Mouse (Mus musculus): ENCODE results near the gene Cxcl10.

Gene Cxcl10

DNA sequence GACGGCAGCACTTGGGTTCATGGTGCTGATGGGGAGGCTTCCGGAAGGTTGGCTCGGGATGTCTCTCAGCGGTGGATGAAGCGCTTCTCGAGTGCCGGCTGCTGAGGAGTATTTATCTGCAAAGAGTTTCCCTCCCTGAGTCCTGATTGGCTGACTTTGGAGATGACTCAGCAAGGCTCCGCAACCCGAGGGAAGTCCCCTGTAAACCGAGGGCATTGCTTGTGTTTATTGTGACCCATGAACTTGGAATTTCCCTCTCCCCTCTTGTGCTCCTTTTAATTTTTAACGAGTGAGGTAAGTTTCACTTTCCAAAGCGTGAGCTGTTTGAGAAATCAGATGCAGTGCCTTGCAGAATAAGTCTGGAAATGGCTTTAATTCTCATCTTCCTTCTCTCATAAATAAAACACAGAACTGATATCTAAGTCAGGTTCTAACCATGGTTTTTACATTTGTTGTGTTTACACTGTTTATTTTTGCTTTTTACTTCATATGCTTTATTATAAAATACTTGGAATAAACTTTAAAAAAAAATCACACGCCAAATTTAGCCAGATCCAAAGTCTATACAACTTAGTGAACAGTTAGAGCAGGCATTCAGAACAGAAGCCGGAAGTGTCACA lies at the start of gene Cxcl10:
Cxcl10 (minus strand) TSS at position 96 of the 620 bp plus-strand sequence.
- DNase-seq (ENCODE audit: low spot score in 2 of 2): peak; percentile 62 to 69

DNA sequence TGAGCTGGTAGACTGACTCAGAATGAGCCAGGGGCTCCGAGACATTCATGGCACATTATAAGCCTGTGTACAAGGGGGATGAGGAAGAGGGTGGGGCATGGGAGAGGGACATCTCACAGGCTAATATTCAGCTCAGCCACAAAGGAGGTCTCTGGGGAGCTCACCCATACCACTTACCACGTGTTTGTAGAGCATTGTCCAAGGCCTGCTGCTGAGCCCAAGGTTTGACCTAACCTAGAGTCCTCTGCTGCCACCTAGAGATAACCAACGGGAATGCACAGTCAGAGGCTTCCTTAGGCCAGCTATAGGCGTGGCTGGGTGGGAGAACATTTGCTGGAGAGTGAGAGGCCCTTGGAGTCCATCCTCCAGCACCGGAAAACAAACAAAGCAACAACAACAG lies 49.5 kb upstream of the Cxcl10 start:
- peak; percentile 71 to 82 for DNase-seq (ENCODE audit: low spot score in 2 of 2)

DNA sequence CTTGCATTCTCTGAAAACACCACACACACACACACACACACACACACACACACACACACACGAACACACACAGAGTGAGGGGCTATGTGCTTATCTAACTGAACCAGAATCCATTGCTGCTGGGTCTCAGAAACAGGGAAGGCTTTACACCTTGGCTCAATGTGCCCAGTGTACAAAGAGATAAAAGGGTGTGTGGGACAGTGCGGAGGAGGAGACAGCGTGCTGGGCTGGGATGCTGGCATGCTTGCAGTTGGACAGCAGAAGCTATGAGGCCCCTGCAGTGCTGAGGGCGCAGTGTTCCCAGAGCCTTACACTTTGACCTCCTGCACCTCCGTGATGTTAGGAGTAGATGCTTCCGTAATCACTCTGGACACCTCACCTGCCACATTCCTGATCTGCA lies 47.8 kb upstream of the Cxcl10 start:
- DNase-seq (ENCODE audit: low spot score in 2 of 2): no peak

DNA sequence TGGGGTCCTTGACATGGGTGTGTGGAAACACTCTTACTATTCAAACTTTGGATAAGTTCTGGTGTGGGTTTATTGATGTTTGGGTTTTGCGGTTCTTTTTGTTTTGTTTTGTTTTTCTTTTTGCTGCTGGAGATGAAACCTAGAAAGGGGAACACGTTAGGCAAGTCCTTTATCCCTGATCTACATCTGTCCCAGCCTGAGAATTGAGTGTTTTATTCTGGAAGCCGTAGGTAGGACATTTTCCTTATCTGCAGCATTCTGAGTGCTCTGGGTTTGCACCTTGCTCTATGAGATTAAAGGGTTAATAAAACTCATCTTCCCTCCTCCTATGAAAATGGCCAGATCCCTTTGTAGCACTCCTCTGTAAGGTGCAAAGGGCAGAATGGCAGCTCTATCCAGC lies 47.1 kb upstream of the Cxcl10 start:
- DNase-seq (ENCODE audit: low spot score in 2 of 2): no peak

DNA sequence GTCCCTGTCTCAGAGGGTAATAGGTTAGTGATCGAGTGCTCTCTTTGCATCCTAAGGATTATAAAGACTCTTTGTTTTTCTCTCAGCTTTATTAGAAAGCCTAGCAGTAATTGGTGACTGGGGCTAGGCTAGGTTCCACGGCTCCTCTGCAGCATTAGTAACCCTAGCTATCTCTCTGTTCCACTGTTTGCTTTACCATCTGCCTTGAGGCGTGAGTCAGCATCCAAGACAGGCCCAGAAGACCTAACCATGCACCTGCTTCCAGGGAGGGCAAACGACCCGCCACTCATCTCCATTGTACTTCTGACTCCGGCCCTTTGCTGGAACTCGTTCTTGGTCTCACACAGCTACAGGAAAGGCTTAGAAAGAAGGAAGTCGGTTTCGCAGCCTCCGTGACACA lies 45.2 kb upstream of the Cxcl10 start:
- no peak for DNase-seq (ENCODE audit: low spot score in 2 of 2)

DNA sequence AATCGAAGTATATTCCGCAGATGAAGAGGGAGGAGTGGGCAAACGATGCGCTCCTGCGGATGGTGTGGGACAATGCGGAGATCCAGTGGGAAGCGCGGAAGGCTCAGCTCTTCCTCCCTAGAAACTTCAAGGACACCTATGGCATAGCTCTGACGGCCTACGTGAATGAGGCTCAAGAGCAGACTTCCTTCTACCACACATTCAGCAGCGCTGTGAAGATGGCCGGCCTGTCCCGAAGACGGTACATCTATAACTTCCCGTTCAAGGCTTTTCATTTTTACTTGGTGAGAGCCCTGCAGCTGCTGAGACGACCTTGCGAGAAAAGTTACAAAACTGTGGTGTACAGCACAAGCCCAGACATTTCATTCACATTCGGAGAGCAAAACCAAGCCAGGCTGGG lies 43.9 kb upstream of the Cxcl10 start:
- DNase-seq (ENCODE audit: low spot score in 2 of 2): no peak

DNA sequence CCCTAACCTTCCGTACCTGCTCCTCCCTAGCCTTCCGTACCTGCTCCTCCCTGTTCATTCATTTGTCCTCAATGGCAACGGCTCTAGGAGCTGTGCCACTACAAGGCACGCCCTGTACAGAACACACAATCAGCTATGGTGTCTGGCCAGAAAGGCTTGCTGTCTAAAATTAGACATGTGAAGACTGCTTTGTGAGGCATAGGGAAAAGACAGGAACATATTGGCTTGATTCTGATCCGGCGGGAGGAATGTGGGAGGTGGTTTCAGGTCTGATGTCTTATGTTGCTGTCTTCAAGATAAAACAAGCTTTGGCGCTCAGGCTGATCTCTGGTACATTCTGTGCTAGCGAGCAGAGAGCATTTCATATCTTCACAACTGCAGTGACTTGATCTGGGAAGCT lies 41.9 kb upstream of the Cxcl10 start:
- peak; percentile 55 to 73 for DNase-seq (ENCODE audit: low spot score in 2 of 2)

DNA sequence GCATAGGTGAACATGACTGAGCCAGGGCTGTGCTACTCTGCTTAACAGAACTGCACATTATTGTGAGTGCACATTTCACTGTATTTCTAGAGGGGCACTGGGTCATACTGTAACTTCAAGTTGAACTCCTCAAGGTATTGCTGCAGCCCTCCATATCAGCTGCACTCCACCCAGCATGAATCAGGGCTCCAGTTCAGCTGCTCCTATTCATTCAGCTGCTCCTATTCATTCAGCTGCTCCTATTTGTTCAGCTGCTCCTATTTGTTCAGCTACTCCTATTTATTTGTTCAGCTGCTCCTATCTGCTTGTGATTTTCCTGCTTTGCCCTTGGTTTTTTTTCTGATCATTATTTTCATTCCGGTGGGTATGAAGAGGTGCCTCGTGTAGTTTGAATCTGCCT lies 41.3 kb upstream of the Cxcl10 start:
- no peak for DNase-seq (ENCODE audit: low spot score in 2 of 2)

DNA sequence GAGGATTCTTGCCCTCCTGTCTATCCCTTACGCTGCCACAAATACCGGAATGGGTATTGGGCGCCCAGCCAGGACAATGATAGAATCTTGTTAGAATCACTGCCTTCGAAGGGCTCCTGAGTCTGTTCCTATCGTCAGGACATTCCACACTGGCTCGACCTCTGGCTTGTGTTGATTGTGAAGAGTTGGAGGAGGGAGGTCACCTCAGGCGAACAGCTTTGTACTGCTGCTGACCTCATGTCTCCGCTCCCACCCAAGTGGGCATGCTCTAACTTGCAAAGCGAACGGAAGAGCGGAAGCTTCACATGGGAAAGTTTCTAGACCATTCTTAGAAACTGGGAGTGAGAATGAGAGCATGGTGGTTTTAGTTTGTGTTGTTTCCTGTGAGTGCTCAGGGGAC lies 38.7 kb upstream of the Cxcl10 start:
- peak; percentile 84 to 86 for DNase-seq (ENCODE audit: low spot score in 2 of 2)

DNA sequence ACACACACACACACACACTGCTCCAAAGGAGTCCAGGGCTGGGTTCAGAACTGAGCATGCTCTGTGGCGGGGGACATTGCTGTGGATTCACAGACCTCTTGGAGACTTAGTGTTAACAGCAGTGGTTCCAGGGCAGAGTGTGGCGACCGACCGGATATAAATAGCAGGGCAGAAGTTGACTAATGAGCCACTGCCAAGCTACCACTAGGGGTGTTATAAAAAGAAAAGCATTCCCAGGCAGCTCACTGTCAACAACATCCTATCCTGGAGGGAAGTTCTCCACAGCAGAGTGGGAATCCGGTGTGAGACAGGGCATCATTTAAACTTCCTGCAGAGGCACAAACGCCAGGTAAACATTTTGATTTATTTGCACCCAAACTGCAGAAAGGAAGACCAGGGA lies 38.0 kb upstream of the Cxcl10 start:
- peak; percentile 75 to 78 for DNase-seq (ENCODE audit: low spot score in 2 of 2)

DNA sequence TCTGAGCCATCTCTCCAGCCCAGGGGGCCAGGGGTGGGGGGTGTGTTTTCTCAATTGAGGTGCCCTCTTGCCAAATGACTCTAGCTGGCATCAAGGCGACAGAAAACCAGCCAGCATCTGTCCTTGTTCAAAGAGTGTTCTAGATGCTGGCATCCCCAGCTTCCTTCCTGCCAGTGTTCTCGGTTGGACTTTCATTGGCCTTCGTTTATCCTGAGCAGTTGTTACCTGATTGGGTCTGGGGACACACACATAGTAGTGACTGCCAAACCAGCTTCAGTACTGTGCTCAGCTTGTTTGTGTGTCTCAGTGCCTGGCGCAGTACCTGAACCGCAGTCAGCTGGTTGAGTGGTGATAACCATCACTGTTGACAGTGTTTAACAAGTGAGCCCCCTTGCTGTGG lies 37.4 kb upstream of the Cxcl10 start:
- peak in 1 of 2 experiments; percentile 59 for DNase-seq (ENCODE audit: low spot score in 2 of 2)

DNA sequence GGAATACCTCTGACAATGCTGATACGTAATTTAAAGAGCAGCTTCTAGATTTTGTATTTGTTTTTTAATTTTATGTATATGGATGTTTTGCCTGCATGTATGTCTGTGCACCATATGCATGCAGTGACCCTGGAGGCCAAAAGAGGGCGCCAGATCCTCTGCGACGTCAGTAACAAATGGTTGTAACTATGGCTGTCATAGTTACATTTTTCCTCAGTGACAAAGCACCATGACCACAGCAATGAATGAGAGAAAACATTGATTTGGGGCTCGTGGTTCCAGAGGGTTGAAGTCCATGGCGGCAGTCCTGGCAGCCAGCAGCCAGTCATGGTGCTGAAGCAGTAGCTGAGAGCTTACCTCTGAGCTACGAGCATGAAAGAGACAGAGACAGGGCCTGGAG lies 36.2 kb upstream of the Cxcl10 start:
- DNase-seq (ENCODE audit: low spot score in 2 of 2): no peak

DNA sequence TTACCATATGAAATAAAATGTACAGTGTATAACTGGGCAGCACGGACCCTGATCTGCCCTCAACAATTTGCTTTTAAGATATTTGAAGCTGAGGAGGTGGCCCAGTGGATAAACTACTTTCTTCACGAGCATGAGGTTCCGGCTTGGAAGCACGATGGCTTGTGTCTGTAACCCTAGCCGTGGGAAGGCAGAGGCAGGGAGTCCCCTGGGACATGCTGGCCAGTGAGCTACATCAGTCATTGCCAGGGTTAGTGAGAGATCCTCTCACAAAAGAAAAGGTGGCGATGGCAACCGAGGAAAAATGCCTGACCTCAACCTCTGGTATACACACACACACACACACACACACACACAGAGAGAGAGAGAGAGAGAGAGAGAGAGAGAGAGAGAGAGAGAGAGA lies 35.1 kb upstream of the Cxcl10 start:
- no peak for DNase-seq (ENCODE audit: low spot score in 2 of 2)

DNA sequence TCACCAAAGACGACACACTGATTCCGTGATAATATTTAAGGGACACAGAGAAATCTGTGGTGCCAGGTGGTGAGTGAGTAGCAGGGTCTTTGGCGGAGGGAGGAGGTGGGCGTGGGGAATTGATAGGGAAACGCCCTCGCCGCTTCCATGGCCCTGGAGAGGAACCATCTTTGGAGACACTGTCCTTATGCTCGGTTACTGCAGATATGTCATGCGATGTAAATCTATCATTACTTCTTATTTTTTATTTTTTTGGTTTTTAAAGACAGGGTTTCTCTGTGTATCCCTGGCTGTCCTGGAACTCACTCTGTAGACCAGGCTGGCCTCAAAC lies 33.6 kb upstream of the Cxcl10 start:
- no peak for DNase-seq (ENCODE audit: low spot score in 2 of 2)

DNA sequence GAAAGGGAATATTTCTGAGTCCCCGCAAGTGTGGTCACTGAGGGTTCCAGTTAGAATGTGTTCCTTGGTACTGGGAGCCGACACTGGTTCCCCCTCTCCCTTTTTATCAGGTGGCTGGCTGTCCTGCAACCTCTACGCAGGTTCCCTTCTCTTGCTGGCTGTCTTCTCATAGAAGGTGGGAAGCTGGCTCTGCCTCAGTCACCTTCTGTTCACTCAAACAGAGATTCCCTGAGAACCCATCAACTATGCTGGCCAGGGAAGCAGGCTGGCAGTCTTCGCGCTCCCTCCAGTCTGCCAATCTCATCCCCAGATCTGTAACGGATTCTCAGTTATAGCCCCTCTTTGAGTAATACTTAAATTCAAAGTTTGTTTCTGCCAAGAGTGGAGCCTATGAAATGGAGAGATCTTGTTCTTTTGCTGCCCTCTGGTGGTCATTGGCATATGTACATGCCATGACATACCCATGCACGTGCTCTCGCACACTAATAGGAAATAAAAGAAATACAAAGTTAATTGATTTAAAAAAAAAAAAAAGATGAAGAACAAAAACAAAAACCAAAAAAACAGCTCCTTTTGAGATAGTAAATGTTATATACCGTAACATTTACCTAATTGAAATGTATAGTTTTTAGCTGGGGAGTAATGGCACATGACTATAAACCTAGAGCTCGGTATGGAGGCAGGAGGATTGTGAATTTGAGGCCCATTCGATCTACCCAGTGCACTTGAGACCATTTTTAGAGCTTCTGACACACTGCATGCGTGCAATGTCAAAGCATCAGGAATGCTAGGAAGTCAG lies 33.1 kb upstream of the Cxcl10 start:
- DNase-seq (ENCODE audit: low spot score in 2 of 2): peak in 1 of 2 experiments; percentile 82

DNA sequence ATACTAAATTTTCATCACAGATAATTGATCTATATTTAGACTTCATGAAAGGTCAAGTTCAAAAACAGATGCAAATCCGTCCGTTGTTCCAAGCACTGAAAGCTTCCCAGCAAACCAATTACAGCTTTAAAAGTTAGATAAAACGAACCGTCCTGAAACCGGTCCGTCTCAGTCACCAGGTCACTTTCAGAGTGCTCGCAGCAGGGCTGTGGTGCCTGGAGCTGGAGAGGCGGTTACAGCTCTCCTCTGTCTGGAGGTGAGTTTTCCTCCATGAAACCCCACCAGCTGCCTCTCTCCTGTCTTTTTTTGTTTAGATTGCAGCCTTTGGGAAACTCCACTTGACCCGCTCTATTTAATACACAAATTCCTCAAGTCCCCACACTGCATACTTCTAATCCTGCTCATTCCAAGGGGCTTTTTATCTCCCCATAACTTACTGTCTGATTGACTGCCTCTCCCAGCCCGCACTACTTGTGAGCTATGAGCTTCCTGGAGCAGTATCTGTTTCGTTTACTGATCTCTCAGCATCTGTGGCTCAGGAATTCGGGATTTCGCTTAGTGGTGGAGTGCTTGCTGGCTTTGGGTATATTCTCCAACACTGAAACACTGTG lies 28.2 kb upstream of the Cxcl10 start:
- no peak for DNase-seq (ENCODE audit: low spot score in 2 of 2)

DNA sequence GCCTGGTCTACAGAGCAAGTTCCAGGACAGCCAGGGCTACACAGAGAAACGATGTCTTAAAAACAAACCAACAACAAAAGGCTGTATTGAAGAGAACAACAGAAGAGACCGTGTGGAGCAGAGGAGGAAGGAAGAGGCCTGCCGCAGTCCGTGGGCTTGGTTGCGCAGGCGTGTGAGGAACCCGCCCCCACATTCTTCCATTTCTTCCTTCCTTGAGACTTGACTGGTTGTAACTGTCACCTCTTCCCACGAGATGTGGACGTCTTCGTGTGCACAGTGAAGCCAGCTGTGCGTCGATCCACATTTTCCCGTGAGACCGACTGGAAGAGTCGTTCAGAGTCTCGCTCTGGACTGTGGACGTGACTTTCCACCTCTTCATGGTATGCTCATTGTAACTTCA lies 26.7 kb upstream of the Cxcl10 start:
- peak in 1 of 2 experiments; percentile 60 for DNase-seq (ENCODE audit: low spot score in 2 of 2)

DNA sequence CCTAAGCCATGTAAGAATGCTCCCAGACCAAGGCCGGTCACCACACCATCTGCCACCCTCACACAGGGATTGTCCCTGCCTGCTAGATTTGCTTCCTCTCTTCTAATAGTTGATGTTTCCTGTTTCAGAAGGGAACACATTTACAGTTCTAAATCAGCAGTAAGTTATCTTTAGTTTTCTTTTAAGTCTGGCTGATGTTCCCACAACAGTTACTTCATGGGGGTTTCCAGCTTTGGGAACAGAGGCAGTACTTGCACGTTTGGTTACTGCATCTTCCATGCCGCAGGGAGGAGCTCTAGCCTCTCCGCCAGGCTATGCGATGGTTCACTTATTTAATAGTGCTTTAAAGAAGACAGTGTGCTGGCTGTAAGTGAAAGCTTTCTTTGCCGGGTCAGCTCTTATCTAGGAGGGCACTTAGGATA lies 26.0 kb upstream of the Cxcl10 start:
- no peak for DNase-seq (ENCODE audit: low spot score in 2 of 2)

DNA sequence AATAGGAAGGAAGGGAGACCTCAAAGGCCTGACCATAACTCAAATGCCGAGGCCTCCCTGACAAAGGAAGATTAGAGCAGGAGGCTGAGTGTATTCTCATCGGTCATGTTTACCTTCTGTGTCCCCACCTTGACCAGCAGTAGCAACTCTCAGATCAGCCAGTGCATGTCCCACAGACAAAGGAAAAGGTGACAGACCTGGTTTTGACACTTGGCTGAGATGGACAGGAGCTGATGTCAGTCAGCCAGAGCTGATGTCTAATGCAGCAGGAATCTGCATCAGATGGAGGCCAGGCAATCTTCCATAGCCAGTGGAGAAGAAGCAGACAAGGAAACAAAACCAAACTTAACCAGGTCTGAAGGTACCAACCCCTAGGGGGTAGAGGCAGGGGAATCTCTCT lies 23.9 kb upstream of the Cxcl10 start:
- DNase-seq (ENCODE audit: low spot score in 2 of 2): no peak

DNA sequence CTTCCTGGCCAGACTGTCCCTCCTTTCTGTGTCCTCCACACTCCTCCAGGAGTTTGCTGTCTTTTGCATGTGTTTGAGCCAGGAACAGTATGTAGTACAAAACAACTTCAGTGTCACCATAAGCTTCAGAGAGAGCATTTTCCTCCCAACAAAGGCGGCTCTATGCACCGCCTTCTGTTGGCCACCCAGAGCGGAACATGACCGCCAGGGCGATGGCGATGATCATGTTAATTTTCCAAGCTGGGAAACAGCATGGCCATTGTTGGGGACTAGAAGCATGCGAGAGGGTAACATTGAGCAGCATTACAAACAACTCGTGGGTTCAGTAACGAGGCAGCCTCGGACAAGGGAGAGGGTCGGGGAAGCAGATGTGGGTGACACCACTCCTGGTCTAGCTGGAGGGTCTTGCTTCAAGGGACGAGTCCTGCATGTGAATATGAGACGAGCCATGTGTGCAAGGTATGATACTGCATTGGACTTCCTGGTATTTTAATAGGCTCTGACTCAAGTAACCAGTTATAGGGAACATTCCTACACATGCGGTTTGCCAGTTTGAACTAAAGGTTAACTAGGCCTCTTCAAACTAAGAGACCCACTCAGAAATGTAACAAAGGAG lies 22.8 kb upstream of the Cxcl10 start:
- DNase-seq (ENCODE audit: low spot score in 2 of 2): no peak

DNA sequence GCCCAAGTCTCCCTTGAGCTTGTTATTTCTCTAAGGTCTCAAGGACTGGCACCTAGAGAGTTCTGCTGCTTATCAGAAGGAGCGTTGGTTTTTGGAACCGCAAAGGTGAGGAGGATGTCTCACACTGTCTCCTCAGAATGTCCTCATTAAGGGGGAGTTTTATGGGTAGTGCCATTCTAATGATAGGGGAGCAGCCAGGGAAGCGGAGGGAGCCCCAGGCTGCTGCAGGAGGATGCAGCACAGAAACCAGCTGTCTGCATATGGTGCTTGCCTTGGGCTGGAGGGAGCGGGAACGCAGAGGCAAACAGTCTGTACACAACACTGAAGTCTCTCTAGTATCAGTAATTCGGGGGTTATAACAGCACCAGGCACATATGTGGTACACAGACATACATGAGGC lies 22.2 kb upstream of the Cxcl10 start:
- DNase-seq (ENCODE audit: low spot score in 2 of 2): no peak

DNA sequence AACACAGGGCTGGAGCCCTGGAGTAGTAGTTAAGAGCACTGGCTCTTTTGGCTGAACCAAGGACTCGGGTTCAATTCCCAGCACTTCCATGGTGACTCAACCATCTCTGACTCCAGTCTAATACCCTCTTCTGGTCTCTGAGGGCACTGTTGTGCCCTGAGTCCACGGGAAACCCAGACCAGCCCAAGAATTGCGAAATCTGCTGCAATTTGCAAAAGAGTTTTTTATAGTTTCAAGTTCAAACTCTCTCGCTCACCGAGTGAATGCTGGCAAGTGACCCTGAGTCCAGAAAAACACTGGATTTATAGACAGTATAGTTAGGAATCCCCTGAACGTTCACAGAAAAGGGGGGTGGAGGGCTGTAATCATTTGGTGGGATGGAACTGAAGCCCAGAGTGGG lies 21.7 kb upstream of the Cxcl10 start:
- no peak for DNase-seq (ENCODE audit: low spot score in 2 of 2)
